Mouse (Mus musculus) liver, adult 2 months (tissue): ENCODE measurements around the gene Frat2.
A peak's percentile ranks its signal among the peaks of the same experiment; 100 is the strongest.

Experiments used
- CTCF ChIP-seq: fragments of 200-500 bp; IDR thresholded peaks from 2 replicates; pipeline ENCODE4 v1.5.1; 2011; ENCODE audit warnings: low read depth, low read length, control low read depth
- POLR2A ChIP-seq: fragments of 200-500 bp; IDR thresholded peaks from 2 replicates; pipeline ENCODE4 v1.6.1; 2011; ENCODE audit warnings: low read length, control low read depth; ENCODE audit not compliant: insufficient read depth; ENCODE audit errors: extremely low read depth

DNA sequence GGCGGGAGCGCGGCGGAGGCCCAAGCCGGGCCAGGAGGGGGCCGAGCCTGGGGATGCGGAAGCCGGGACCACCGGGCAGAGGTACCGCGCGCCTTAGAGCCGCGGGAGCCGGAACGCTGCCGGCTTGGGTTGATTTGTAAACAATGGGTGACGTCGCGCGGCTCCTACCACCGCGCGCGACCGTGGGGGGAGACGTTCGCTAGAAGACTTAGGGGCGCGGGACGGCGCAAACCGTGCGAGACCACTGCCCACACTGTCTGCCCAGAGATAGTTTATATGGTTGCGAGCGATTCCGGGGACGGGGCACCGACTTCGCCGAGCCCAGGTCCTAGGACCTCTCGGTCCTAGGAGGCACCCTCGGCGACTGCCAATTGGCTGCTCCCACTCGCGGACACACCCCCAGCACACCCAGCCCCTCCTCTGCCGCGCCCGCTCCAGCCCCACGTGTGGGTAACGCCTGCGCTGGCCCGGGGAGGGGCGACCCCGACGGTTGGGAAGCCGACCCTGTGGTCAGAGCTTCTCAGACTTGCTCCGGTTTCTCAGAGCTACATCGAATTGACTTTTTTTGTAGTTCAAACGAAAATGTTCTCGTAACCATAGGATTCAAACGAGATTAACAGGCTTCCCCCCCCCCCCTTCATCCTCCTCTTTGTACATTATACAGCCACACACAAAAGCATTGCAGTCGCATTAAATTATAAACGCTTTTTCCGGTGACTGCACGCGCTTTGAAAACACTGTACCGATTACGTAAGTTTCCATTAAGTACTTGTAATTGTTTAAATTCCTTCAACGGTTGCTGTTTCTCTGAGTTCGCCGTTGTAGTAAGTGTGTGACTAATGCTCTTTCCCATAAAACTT is at the start of gene Frat2:
- peak; percentile 32; the same call in 1 of the 2 replicates for TF ChIP-seq POLR2A
- no peak for TF ChIP-seq CTCF
